Mouse (Mus musculus): ENCODE data around the gene Hbp1.

Hbp1 gene

DNA sequence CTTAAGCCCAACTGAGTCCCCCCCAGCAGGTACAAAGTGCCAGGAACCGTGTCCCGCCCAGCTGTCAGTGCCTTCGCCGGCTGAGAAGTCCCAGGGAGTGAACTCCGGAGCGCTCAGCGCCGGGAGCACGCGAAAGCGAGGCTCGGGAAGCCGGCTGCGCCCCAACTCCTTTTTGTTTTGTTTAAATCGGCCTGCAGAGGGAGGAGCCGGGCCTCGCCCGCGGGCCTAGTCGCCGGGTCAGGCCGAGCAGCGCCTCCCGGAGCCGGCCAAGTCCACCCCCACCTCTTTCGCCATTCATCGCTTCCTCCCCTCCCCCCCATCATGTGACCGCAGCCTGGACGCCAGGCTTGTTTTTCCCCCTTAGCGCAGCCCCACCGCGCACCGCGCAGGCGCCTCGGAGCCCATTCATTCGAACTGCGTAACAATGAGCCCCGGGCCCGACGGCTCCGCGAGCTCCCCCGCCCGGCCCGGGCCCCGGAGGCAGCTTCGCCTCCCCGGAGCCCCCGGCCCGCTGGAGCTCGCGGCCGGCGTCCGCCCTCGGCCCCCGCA is 1.1 kb downstream of the Hbp1 start:
- DNase-seq, result peak; percentile 95 to 97

DNA sequence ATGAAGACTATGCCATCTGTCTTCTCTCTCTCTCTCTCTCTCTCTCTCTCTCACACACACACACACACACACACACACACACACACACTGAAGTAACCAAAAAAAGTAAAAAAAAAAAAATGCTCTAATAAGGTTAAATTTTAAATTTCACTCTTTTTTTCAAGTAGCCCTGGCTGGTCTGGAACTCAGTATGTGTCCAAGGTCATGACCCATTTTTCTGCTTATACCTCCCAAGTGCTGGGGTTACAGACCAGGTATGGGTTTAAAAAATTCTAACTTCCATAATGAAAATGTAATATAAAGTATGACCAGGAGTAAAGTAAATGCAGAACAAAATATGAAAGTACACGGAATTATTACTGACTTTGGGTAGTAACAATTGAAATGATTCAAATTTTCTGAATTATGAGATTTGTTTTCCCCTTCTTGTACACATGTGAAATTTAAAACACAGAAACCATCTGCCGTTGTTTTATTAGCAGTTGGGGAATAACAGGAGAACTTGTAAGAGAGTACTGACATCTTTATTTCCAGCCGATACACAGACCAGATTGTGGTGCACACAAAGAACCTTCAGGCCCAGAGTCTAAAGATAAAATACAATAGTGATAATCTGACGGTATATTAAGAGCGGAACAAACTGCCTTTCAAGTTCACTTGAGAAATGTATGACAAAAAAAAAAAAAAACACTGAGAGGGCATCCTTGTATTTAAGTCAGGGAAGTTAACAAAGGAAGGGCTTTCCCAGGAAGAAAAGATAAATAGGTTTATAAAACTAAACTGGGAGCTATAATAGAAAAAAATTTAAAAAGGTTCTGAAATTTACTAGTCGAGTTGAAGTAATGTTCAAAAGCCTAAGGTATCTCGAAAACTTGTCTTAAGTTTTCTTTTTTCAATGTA is 2.0 kb downstream of the Hbp1 start:
- no peak for DNase-seq

DNA sequence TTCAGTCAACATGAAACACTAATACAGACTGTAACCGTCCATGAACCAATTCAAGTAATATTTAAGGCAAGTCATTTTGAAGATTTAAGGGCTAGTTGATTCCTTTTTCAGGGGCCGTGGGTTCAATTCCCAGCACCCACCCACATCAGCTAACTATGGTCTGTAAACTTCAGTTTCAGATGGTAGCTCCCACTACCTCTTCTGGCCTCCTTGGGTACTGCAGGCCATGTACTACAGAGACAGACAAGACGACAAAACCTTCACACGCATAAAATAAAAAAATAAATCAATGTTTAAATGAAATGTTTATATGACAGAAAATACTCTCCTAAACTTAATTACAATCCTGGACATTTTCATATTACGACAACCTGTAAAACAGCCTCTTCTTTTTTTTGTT is 2.9 kb downstream of the Hbp1 start:
- DNase-seq, result peak; percentile 21 to 42

DNA sequence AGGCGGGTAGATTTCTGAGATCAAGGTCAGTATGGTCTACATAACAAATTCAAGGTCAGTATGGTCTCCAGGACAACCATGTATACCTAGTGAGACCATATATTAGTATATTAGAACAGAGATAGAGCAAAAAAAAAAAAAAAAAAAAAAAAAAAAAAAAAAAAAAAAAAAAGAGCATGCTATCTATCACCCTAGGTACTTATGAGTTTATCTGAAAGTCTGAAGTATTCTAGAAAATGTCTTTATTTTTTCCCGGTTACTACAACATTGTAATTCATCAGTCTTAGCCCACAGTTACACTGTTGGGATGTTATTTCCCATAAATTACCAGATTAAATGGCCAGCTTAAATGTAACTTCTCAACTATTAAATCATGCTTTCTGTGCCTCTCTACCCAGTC is 5.9 kb downstream of the Hbp1 start:
- DNase-seq, result no peak

DNA sequence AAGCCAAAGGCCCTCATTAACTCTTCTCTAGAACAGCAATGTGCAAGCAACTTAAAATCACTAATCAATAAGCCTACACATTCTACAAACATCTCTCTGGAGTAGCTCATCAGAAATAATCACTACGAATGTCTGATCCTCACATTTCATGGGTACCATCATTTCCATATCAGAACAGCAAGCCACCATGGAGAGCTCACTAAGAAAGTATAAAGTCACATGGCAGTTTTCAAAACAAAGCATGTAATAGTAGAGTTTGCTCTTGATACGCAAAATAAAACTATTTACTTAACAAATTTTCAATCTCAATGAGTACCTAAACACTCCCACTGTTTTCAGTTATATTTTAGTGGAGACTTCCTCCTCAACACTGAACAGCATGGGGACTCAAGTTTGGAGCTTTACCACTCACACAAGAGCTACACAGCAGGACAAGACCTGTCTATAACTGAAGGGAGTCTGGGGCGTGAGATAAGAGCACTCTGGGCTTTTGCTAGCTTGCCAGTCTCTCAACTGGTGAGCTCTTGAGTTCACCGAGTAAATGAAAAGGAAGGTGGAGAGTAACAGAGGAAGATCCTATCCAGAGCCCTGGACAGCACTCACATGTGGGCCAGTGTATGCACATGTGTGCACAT is 7.2 kb downstream of the Hbp1 start:
- no peak for DNase-seq

DNA sequence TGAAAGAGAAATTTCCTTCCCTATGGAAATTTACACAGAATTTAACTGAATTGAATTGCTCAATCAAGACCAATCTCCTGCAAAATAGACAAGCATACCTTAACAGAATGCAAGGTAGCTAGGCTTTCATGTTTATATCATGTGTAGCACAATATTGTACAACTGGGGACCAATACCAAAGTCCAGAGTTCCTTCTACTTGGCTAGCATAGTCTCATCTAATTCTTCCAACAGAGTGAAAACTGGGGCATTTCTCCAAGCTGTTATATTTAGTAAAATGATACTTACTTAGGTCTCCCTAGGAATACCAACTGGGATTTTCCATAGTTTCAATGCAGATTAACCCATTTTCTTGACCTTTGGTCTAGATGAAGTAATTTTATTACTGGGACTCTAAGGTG is 11.3 kb downstream of the Hbp1 start:
- no peak for DNase-seq

DNA sequence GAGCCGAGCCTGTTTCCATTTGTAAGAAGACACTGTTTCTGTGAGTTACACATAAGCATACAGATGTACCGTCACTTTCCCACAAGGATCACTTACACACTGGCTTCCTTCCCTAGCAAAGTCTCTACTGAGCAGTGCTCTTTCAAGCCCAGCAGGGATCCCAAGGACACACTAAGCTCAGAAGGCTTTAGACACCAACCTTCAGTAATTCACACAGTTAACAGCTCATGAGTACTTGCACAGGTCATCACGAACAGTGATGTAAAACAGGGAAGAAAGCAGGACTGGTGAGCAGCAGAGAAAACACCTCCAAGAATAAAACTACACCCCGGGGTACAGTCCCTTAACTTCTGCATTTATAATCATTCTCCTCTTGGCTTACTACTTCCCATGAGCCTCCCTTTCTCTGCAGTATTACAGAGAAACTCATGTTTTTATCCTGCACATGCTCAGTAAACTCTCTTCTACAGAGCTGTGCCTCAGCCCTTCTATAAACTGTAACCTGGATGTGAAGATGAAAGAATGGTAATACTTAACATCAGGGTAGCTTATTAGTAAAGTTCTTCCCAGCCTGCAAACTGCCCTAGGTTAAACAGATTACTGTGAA is 11.8 kb downstream of the Hbp1 start:
- DNase-seq, result no peak

DNA sequence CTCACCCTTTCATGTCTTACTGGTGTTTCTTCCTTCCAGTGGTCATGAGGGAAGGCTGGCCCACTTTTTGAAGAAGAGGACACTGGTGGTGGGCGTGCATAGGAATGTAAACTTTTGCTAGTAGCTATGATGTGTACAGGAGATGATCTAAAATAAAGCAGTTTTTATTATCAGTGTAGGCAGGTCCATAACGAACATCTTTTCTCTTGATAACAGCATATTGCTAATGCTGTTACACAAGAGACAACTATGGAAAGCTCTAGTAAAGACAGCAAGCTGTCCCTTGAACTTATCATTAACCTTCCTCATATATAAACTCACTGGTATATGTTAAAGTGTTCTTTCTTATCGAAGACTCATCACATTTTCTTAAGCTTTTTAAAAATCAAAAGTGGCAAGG is 12.7 kb downstream of the Hbp1 start:
- DNase-seq, result no peak

DNA sequence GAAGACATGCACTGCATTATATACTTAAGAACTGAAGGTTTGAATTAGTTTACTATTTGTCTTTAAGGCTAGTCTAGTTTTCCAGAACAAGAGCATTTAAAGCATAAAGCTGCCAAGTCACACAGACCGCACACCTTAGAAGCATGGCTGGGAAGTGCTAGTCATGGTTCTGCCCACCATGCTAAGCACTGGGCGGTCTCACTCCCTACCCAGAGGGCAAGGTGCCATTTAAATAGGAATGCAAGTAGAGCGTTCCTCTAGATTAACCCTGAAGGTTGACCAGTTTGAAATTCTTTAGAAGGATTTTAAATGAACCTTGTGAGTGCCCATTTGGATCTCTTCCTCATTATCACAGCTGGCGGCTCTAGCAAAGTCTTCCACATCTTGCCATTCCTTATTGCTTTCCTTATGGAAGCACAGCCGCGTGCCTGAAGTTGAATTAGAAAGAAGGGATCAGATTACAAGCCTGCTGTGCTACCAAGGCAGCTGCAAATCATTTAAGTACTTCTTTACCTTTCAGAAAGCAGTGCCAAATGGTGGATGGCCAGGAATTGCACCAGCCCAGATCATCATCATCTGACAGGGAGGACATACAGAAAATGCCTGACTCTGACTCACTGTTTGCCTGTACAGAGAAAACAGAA is 13.6 kb downstream of the Hbp1 start:
- no peak for DNase-seq

DNA sequence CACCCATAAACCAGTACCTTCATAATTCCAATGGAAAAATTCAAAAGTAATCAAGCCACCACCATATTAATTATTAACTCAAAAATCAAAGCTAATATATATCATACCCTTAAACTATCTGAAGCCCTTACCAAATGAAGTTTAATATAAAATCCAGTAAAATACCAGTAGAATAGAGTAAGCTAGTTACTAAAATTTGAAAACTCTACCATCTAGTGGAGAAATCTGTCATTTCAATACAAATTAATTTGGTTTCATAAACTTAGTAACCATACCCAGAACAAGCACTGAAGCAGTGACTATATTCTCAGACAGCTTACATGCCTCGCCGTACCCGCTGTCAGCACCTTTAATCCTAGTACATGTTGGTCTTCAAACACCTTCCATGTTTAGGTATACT is 18.5 kb downstream of the Hbp1 start:
- DNase-seq, result no peak

DNA sequence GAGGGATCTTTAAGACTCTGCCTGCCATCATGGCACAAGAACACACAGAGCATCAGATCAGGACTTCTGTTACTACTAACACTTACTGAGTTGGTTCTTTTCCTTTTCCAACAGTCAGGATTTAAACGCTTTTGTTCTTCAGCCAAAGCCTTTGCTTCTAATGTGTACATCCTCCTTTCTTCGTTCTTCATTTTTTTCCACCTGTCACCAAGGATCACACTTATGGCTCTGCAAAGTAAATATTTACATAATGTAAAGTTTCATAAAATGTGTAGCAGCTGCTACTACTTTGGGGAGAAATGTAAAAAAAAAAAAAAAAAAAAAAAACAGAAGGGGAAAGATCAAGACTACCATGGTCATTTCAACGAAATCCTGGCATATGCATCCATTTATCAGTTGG is 21.8 kb downstream of the Hbp1 start:
- no peak for DNase-seq

DNA sequence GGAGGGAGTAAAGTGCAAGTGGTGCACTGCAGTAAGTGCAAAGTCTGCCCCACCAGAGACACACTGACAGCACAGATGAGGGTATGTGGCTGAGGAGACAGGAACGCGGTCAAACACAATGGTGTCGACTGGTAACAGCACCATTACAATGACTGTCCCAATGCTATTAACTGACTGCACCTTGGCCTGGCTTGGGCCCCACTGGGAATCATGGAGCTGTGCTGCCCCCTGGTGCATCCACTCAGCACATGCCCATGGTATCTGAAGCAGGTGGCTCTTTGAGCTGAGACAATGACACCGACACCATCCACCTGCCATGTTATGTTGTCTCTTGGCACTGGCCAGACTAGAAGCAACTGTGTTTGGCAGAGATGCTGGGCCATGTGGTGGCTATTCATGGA is 23.7 kb downstream of the Hbp1 start:
- peak; percentile 76 to 79 for DNase-seq

DNA sequence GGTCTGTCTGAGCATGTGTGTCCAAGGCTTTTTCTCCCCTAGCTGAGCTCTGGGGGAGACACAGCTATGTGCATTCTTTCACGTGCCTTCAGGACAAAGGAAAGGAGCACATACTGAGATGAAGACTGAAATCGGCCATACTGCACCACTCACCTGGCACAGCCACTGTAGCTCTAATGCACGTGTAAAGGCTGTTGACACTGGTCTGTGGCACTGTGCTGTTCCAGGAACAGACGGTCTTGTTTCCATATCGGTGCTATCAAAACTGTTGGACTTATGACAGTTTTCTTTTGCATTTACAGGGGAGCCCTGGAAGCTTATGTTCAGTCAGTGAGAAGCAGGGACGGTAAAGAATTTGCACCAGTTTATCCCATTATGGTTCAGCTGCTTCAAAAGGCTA is 25.0 kb downstream of the Hbp1 start:
- DNase-seq, result no peak

DNA sequence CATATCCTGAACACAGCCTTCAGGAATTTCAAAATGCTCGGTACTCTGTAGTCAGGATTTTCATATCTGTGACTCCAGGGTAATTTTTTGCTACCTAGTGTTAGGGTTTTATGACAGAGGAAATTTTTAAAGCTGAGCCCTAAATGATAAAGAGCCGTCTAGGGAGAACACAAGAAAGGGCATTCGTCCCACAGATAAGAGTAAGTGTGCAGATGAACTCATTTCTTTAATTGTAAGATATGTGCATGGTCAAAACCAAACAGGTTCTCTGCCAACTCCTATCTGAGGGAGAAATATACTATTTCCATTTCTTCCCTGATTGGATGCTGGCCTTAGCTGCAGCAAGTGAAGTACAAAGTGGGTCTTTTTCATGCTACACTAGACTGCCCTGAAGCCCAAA is 26.2 kb downstream of the Hbp1 start:
- DNase-seq, result no peak

DNA sequence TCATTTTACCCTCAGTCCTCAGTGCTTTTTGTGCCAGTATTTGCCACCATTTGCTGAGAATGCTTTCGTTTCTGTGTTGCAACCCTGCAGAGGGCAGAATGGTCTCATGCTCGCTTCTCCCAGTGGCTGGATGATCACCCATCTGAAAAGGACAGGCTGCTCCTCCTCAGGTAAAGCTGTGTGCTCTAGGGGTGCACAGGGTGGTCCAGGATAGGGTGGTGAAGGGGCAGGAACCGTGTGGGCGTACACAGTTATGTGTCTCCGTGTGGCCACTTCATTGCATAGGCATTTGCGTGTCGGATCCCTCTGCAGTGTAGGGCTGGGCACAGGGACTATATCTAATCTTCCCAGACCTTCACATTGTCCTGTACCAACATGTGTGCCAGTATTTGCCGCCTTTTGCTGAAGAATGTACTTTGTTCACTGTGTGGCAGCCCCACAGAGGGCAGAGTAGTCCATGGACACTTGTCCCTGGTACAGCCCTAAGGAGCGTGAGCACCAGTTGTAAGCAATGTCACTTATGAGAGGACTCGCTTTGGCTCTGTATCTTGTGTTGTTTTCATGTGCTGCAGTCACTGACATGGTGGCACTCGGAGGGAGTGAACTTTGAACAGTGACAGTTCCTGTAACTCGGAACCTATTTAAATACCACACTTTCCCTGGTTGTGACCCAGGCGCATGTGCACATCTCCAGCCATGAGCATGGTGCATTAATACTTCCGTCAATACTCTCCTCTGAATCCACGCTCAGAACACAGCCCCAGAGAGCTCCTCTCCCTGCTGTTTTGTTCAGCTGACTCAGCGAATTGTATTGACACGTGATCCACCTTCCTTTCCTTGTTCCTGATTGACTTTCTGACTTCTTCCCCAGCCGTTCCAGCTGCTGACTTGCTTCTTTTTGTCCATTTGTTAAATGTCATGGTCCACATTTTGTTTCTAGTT is 29.6 kb downstream of the Hbp1 start:
- no peak for DNase-seq

DNA sequence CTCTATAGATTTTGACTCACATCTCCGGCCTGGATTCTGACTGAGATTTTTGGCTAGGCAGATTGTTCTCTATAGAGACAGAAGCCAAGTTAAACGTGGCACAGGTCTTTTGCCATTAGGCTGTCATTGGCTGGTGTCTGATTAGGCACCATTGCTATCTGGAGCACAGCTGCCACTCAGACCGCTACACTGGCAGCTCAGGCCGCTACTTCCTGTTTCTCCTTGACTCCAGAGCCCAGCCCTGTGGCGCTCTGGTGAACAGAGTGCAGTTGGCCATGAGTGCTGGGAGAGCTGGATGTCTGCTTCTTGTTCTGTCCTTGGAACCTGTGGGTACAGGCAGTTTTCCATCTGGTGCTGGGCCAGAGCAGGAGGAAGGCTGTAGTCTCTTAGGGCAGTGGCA is 33.1 kb downstream of the Hbp1 start:
- no peak for DNase-seq

DNA sequence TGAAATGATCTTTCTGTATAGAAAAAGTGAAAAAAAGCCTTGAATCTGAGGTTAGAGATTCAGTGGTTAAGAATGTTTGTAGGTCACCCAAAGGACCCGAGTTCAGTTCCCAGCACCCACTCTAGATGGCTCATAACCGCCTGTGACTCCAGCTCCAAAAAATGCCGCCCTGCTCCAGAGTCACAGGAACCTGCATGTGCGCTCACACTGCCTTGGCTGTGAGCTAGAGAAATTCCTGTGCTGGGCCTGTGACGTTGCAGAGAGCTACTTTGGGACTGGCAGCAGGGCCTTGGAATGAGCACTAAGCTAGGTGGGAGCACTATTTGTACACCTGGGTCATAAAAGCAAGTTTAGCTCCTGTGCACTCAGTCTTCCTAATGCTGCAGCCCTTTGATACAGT is 33.6 kb downstream of the Hbp1 start:
- no peak for DNase-seq

DNA sequence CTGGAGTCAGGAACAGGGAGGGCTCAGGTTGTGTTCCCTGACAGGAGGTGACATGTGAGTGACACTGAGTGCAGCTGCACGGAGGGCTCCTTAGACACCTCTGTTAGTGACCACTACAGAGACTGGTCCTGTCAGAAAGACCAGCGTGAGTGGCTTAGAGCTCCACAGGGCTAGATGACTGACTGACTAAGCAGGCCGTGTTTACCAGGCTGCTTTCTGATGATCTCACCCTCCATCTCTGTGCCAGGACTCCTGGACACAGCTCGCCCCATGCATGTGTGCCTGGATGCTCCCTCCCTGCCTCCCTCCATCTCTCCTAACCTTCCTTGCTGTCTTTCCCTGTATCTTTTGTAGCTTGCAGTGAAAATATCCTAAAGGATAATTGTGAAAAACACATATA is 36.7 kb downstream of the Hbp1 start:
- no peak for DNase-seq

DNA sequence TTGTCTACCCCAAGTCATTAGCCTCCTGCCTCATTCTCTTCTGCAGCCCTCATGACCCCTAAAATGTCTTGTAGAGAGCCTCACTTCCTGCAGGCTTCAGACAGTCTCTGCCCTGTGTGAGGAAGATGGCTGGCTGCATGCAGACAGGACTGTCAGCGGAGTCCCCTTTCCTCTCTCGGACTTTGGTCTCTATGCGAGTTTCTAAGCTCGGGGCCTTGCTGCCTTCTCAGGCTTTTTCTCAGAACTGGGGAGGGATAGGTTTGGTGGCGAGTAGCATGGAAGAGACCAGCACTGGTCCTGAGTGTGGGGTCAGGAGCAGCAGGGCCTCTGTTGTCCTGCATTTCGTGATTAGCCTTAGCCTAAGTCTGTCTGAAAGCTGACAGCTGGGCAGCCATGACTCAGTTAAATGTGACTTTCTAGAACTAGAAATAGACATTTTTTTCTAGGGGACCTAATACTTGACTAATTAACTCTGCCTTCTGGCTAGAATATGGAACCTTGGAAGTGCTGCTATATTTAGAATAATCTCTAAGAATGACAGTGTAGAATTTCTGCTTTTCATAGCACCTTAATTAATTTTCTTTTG is 37.3 kb downstream of the Hbp1 start:
- no peak for DNase-seq

DNA sequence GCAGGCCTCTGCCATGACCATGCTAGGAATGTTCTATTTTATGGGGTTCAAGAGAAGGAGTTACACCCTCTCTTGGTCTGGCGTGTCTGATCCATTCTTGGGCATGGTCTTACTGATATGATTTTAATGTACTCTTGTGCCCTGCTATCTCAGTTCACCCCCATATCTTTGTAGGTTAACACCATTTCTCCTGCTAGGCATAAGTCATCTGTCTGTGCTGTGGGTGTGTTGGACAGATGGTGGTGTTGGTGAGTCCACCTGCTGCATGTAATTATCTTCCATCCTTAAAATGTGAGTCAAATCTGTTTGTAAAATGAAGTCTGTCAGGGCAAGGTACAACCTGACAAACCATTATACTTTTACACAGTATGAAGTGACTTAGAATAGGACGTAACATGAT is 42.9 kb downstream of the Hbp1 start:
- DNase-seq, result no peak

DNA sequence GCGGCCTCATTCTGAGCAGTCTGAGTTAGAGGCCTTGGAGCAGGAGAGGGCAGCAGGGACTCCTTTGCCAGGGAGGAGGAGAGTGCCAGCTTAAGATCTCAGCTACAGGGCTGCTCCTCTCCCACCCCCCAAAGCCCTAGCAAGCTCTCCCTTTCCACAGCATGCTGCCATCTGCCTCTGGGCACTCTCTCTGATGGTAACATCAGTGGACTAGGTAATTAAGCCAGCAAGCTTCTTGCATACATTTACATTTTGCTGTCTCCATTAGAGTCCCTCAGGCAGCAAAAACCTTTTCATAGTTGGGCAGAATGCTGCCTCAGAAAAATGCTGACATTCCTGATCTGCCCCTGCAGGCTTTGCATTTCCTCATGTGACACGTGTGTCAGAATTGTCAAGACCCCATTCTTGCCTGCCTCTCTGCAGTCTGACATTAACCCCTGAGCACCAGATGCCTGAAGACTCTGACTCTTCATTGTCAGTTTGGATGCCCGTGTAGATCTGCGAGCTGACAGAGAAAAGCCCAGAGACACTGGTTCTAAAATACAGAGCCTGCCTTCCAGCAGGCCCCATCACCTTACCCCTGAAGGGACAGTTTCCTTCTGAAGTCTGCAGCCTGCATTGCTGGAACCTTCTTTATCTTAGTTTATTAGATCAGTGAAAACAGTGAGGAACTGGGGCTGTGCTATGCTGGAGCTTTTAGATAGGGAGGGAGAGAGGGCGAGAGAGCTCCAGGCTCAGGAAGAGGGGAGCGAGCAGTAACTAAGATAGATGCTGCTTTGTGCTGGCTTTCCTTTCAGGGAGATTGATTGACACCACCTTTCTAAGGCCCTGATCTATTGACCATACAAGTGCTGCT is 44.4 kb downstream of the Hbp1 start:
- no peak for DNase-seq
